Mouse (Mus musculus) brain, adult 10 weeks (tissue): ENCODE results near the gene Anapc16. TPM values are rescaled to one million over a fixed set of nuclear protein-coding genes. Genes with fewer than 3 reads are reported as not detected.

Experiments
- polyA plus RNA-seq: library from polyadenylated mRNA; stranded (reverse); fragments of 350-450 nt; fragmentation: Illumina TruSeq; extraction: RNeasy Lipid Tissue Mini Kit (QIAGEN cat#74804); gene quantifications from one replicate; pipeline ENCODE4 v1.2.3, GENCODE M21; 2015; ENCODE audit warnings: low read depth, low replicate concordance

Anapc16 gene
- polyA plus RNA-seq = 85.9 TPM

GRCm38 (mm10) chr10:60002673-60003212 is at the start of gene Anapc16, which contains the start of gene Ascc1:
TSS of gene Anapc16 (minus strand) at chr10:60003135.
TSS of gene Ascc1 (plus strand) at chr10:60002805.

GRCm38 (mm10) chr10:59951211-59952151 is 51.5 kb downstream of the Anapc16 start, which contains the start of gene Ddit4:
TSS of gene Ddit4 (minus strand) at chr10:59951834.

Other genes starting within 250 kb of the Anapc16 start
- 37.9 TPM for gene Dnajb12, start 123.6 kb downstream of the Anapc16 start, polyA plus RNA-seq
- 62.3 TPM for gene Ddit4, start 51.3 kb downstream of the Anapc16 start, polyA plus RNA-seq
- 28.7 TPM for gene Ascc1, start 330 bp downstream of the Anapc16 start, polyA plus RNA-seq
- 356 TPM for gene Spock2, start 103.1 kb upstream of the Anapc16 start, polyA plus RNA-seq
- gene Chst3, start 216.1 kb upstream of the Anapc16 start, polyA plus RNA-seq = 2.1 TPM